Mouse (Mus musculus): ENCODE data around the gene Plxnc1.

DNA sequence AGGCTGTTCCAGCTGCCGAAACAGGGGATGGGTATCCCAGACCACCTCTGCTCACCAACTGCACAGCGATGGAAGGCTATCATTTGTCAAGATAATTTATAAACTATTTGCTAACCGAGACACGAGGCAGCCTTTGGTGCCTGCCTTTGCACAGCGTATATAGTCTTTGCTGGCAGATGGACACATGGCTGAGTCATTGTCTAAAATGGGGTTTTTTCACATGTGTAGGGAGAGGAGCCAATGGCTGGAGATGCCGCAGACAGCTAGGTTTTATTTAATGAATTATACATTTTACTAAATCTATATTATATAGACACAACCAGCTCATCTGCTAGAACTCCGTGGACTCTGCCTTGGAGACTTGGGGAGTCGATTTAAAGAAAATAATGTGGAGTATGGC, 37.9 kb upstream of the Plxnc1 start:
- no peak for TF ChIP-seq NANOG (IDR thresholded peaks at IDR 0.05; ENCODE audit: borderline replicate concordance, low read length)
- TF ChIP-seq POU5F1 (IDR thresholded peaks at IDR 0.05; ENCODE audit: borderline replicate concordance, low read length): no peak

Data from E14TG2a.4 (cell line).